Mouse (Mus musculus) ES-E14 (cell line): ENCODE data around the gene B4galt1. TPM values are rescaled to one million over a fixed set of nuclear protein-coding genes. Genes with fewer than 3 reads are reported as not detected.

Experiments
- DNase-seq: peaks from one replicate; pipeline ENCODE4 v3.0.0-alpha.2; 2013; ENCODE audit warnings: low read depth, low spot score
- H3K27ac ChIP-seq: 2 replicates; pipeline ENCODE4 v1.5.1; 2012; ENCODE audit warnings: low read depth, mild to moderate bottlenecking, low read length, moderate library complexity, mixed read lengths; ENCODE audit not compliant: poor library complexity, insufficient read depth, severe bottlenecking
- H3K36me3 ChIP-seq: 2 replicates; pipeline ENCODE4 v1.6.1; 2012; ENCODE audit warnings: mild to moderate bottlenecking, low read length, moderate library complexity, mixed read lengths; ENCODE audit not compliant: control insufficient read depth, poor library complexity, insufficient read depth, severe bottlenecking
- H3K4me1 ChIP-seq, 2 experiments: fragments of 150-350 bp in 1 of 2; sonication (generic) in 1 of 2; 2 replicates each; pipeline ENCODE4 v1.6.1; 2012; ENCODE audit warnings: low read length in 2 of 2, mild to moderate bottlenecking in 1 of 2, mixed read lengths in 1 of 2; ENCODE audit not compliant: control insufficient read depth in 2 of 2, insufficient read depth in 2 of 2, poor library complexity in 1 of 2
- H3K4me3 ChIP-seq, 2 experiments: fragments of 150-350 bp in 1 of 2; sonication (generic) in 1 of 2; 2 replicates each; pipeline ENCODE4 v1.5.1; 2012; ENCODE audit warnings: low read length in 2 of 2, low read depth in 1 of 2, mild to moderate bottlenecking in 1 of 2, mixed read lengths in 1 of 2; ENCODE audit not compliant: insufficient read depth in 1 of 2, poor library complexity in 1 of 2, severe bottlenecking in 1 of 2
- H3K9ac ChIP-seq: 2 replicates; pipeline ENCODE4 v1.6.1; 2012; ENCODE audit warnings: low read depth, mild to moderate bottlenecking, low read length, mixed read lengths; ENCODE audit not compliant: poor library complexity, insufficient read depth, severe bottlenecking
- H3K9me3 ChIP-seq: fragments of 150-350 bp; sonication (generic); 2 replicates; pipeline ENCODE4 v1.6.1; 2012; ENCODE audit warnings: low read depth, mild to moderate bottlenecking, low read length; ENCODE audit not compliant: control insufficient read depth, insufficient read depth
- CHD2 ChIP-seq: IDR thresholded peaks from 2 replicates; pipeline ENCODE4 v1.6.1; 2014; ENCODE audit warnings: mild to moderate bottlenecking, low read depth, low read length, inconsistent platforms
- HCFC1 ChIP-seq: IDR thresholded peaks from 2 replicates; pipeline ENCODE4 v1.6.1; 2012; ENCODE audit warnings: low read length, inconsistent platforms, borderline replicate concordance; ENCODE audit not compliant: insufficient read depth
- MAFK ChIP-seq: IDR thresholded peaks from 2 replicates; pipeline ENCODE4 v1.6.1; 2014; ENCODE audit warnings: mild to moderate bottlenecking, low read depth, low read length, inconsistent platforms; ENCODE audit not compliant: insufficient read depth
- ZC3H11A ChIP-seq: IDR thresholded peaks from 2 replicates; pipeline ENCODE4 v1.6.1; 2012; ENCODE audit warnings: low read depth, mild to moderate bottlenecking, inconsistent platforms, low read length, borderline replicate concordance
- ZNF384 ChIP-seq: IDR thresholded peaks from 2 replicates; pipeline ENCODE4 v1.6.1; 2012; ENCODE audit warnings: low read depth, low read length, inconsistent platforms
- in situ Hi-C, 2 experiments: fragments of 600-800 bp; cut with MboI; formaldehyde crosslinking; loops; one replicate each; pipeline ENCODE4 v1.15.1; 2025; ENCODE audit warnings: low sequenced_read_pairs in 2 of 2, inconsistent platforms in 1 of 2; ENCODE audit not compliant: unreplicated experiment in 2 of 2
- total RNA-seq: library from RNA; depleted of rRNA; stranded (reverse); fragments of 300-350 nt; gene quantifications from 2 replicates; pipeline ENCODE4 v1.2.3, GENCODE M21; 2012; rRNA removed

B4galt1 gene
- total RNA-seq, 1 experiment: 29.2 TPM

DNA sequence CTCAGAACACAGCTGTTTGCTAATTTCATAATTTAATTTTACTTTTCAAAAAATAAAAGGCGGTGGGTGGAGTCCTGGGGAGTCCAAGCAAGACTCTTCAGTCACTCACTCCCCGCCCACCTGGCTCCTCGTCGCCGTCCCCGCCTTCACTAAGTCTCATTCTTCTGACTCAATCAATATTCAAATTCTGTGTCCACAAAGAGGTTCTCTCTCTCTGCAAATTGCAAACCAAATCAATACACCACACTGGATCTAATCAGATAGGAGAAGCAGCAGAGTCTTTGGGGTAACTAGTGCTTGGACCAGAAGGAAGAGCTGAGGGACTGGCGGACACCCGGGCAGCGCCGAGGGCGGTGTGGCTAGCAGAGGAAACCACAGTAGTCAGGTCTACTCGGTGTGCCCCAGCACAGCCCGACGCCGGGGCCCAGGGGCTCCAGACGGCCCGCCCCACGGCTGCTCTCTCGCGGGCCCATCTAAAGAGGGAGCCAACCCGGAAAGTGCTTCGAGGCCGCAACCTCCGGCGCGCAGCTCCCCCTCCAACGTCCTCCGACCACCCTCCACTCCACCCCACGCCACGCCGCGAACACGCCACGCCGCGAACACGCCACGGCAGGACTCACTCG is 96.5 kb downstream of the B4galt1 start:
- in situ Hi-C loops: no loop called here
- DNase-seq: no peak
- H3K9ac ChIP-seq: peak overlapping the region; percentile 91
- H3K4me3 ChIP-seq: peak overlapping the region; percentile 81 to 96
- TF ChIP-seq MAFK: no peak
- TF ChIP-seq ZNF384: no peak
- no peak for TF ChIP-seq CHD2
- no peak for TF ChIP-seq HCFC1
- no peak for TF ChIP-seq ZC3H11A
- peaks cover 12% of the 10 kb centered on the region for H3K36me3 ChIP-seq
- H3K4me1 ChIP-seq: no peaks in the 10 kb centered on the region
- peak overlapping the region; percentile 34; the same call in 1 of the 2 replicates for H3K27ac ChIP-seq
- H3K9me3 ChIP-seq: no peaks in the 10 kb centered on the region

Other genes starting within 250 kb of the B4galt1 start
- 14.7 and 16.2 TPM in 2 replicates for gene Aptx, start 150.8 kb downstream of the B4galt1 start, total RNA-seq
- gene Dnaja1, start 131.9 kb downstream of the B4galt1 start, total RNA-seq: 92.8 and 139 TPM in 2 replicates
- gene Smu1, start 96.1 kb downstream of the B4galt1 start, total RNA-seq: 106 and 125 TPM in 2 replicates
- not detected in 2 replicates for gene Spink4, start 66.0 kb upstream of the B4galt1 start, total RNA-seq
- 77.9 and 99.5 TPM in 2 replicates for gene Bag1, start 94.3 kb upstream of the B4galt1 start, total RNA-seq
- 41.5 and 67.5 TPM in 2 replicates for gene Chmp5, start 94.4 kb upstream of the B4galt1 start, total RNA-seq
- gene Nfx1, start 116.9 kb upstream of the B4galt1 start, total RNA-seq: 71.7 and 82.7 TPM in 2 replicates
- 0.11 TPM in 1 of 2 replicates, not detected in the other for gene Aqp7, start 194.1 kb upstream of the B4galt1 start, total RNA-seq
- 62.9 and 87.0 TPM in 2 replicates for gene Aqp3, start 244.2 kb upstream of the B4galt1 start, total RNA-seq